Mouse (Mus musculus): Measurements from ENCODE around the gene Mab21l3. TPM values are rescaled to one million over a fixed set of nuclear protein-coding genes. Genes with fewer than 3 reads are reported as not detected.

Mab21l3 gene
- polyA plus RNA-seq, 1 experiment from 2014 or later = 0.35 TPM

DNA sequence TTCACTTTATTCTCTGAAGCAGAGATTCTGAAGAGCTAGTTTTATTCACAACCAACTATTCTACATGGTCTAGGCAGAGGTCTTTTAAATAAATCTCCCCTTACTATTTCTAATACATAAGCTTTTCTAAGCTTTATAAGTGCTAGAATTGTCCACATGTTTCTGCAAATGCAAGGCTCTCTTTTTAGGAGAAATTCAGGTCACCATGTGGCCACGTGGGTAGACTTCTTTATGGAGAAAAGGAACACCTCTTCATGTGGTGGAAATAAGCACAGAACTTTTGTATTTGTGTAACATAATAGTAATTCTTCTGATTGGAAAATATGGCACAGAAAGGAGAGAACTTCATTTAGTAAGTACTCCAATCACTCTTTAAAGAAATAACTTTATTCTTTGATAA, 5.3 kb upstream of the Mab21l3 start:
- 74% methylated on average over 1 of the region's 1 CpGs for WGBS
- no peak overlapping the region for H3K4me2 ChIP-seq (ENCODE audit: low read length)
- H3K27me3 ChIP-seq (replicated peaks; ENCODE audit: control insufficient read depth, insufficient read depth, low read length) = no peaks in the 10 kb centered on the region
- ATAC-seq = no peak
- H3K36me3 ChIP-seq (ENCODE audit: control insufficient read depth, insufficient read depth) = 0 out of 2 replicates have a peak, but pooled peaks cover 2% of the 10 kb centered on the region
- no peaks in the 10 kb centered on the region for H3K4me1 ChIP-seq (replicated peaks; ENCODE audit: control insufficient read depth, insufficient read depth, low read length)
- no peak overlapping the region for H3K27ac ChIP-seq (ENCODE audit: low read length)
- H3K9me3 ChIP-seq (ENCODE audit: control insufficient read depth, low read length) = no peaks in the 10 kb centered on the region
- no peak overlapping the region for H3K4me3 ChIP-seq (replicated peaks; ENCODE audit: low read length)
- H3K9ac ChIP-seq (replicated peaks; ENCODE audit: low read depth, low read length) = no peak overlapping the region

DNA sequence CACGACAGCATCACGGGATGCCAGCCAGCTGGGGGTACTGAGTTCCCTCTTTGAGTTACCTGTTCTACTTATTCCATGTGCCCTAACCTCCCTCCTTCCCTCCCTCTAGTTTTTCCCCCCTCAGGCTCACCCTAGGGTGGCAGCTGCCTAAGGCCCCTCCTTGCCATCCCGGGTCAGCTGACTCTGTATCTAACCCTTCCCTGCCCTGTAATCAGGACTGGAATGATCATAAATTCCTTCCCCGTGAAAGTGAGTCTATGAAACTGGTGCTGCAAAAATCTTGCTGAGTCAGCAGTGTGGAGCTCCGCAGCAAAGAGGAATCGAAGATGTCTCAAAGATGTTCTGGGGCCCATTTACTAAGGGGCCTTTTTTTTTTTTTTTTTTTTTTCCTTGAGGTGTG, 2.6 kb upstream of the Mab21l3 start:
- Histone ChIP-seq H3K9ac (replicated peaks; ENCODE audit: low read depth, low read length) (no peak overlapping the region), H3K4me3 (replicated peaks; ENCODE audit: low read length) (no peak overlapping the region), H3K9me3 (ENCODE audit: control insufficient read depth, low read length) (no peaks in the 10 kb centered on the region), H3K4me2 (ENCODE audit: low read length) (no peak overlapping the region), H3K36me3 (ENCODE audit: control insufficient read depth, insufficient read depth) (no peaks in the 10 kb centered on the region), H3K27me3 (replicated peaks; ENCODE audit: control insufficient read depth, insufficient read depth, low read length) (no peaks in the 10 kb centered on the region), H3K27ac (ENCODE audit: low read length) (no peak overlapping the region), H3K4me1 (replicated peaks; ENCODE audit: control insufficient read depth, insufficient read depth, low read length) (no peaks in the 10 kb centered on the region)
- 82% methylated on average over 6 of the region's 6 CpGs for WGBS
- no peak for ATAC-seq

DNA sequence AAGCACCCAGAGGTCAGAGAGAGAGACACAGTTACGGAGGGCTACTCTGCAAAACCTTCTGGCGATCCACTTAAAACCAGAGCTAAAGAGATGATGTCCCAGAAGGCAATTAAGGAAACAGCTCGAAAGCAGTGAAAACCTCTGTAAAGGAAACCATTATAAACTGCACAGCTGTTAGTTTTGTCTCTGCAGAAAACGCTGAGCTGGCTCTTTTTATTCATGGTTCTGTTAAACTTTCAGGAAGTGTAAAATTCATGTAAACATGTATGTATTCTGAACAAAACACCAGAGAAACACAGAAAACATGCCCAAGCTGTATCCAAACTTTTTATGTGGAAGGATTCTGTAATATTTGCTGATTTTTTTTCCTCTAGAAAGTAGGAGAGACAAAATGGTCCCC, 2.7 kb downstream of the Mab21l3 start:
- 68% methylated on average over 4 of the region's 4 CpGs for WGBS
- no peak for ATAC-seq
- no peaks in the 10 kb centered on the region for H3K4me1 ChIP-seq (replicated peaks; ENCODE audit: control insufficient read depth, insufficient read depth, low read length)

DNA sequence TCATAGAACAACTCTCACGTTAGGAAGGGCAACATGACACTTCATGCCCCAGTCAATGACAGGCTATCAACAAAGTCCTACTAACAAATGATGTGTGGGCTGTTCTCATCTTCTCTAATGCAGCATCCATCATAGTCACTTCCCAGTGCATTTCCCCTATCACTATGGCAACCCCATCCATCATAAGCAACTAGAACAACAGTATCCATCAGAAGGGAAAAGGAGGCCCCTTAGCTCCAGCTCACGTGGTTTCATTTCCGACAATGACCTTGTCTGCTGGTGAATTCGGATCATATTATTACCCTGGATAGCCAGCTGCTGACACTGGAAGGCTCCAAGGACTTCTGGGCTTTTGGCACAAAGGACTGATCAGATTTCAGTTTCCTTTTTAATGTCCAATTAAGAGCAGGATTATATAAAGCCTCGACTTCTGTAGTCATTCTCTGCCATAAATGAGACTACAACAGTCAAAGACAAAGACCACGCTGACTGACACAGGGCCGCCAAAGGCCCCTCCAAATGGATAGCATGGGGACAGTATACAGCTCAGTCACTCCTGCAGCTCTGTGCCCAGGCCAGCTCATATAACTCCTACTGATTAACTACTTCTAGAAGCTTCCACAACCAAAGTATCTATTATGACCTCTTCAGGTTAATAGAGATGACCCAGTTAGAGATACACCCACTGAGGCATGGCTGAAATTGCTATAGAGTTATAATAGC, 6.2 kb downstream of the Mab21l3 start:
- Histone ChIP-seq H3K4me1 (replicated peaks; ENCODE audit: control insufficient read depth, insufficient read depth, low read length) (no peaks in the 10 kb centered on the region), H3K4me2 (ENCODE audit: low read length) (no peak overlapping the region), H3K9ac (replicated peaks; ENCODE audit: low read depth, low read length) (no peak overlapping the region), H3K4me3 (replicated peaks; ENCODE audit: low read length) (no peak overlapping the region), H3K36me3 (ENCODE audit: control insufficient read depth, insufficient read depth) (no peaks in the 10 kb centered on the region), H3K27me3 (replicated peaks; ENCODE audit: control insufficient read depth, insufficient read depth, low read length) (no peaks in the 10 kb centered on the region), H3K27ac (ENCODE audit: low read length) (no peak overlapping the region), H3K9me3 (ENCODE audit: control insufficient read depth, low read length) (no peaks in the 10 kb centered on the region)
- no peak for ATAC-seq
- 69% methylated on average over 7 of the region's 7 CpGs for WGBS

More for the DNA sequence above, 2.7 kb downstream of the Mab21l3 start:
- H3K27ac ChIP-seq (ENCODE audit: low read length) = no peak overlapping the region
- no peaks in the 10 kb centered on the region for H3K9me3 ChIP-seq (ENCODE audit: control insufficient read depth, low read length)
- H3K4me3 ChIP-seq (replicated peaks; ENCODE audit: low read length) = no peak overlapping the region
- H3K4me2 ChIP-seq (ENCODE audit: low read length) = no peak overlapping the region
- no peak overlapping the region for H3K9ac ChIP-seq (replicated peaks; ENCODE audit: low read depth, low read length)
- H3K27me3 ChIP-seq (replicated peaks; ENCODE audit: control insufficient read depth, insufficient read depth, low read length) = no peaks in the 10 kb centered on the region
- H3K36me3 ChIP-seq (ENCODE audit: control insufficient read depth, insufficient read depth) = no peaks in the 10 kb centered on the region

DNA sequence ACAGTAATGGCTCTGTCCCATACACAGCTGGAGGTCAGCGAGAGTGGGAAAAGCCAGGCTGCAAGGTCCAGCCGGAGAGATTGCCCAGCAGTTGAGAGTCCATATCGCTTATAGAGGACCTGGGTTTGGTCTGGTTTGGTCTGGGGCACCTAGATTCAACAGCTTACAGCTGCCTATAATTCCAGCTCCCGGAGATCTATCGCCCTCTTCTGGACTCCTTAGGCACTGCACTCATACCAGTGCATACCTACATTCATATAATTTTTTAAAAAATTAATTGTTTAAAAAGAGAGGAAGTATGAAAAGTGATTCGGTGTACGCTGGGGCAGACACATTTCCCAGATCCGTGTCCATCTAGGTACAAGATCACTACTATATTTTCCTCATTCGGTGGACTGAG, 9.4 kb downstream of the Mab21l3 start:
- 87% methylated on average over 9 of the region's 9 CpGs for WGBS
- Histone ChIP-seq H3K9ac (replicated peaks; ENCODE audit: low read depth, low read length) (no peak overlapping the region), H3K36me3 (ENCODE audit: control insufficient read depth, insufficient read depth) (no peaks in the 10 kb centered on the region), H3K4me3 (replicated peaks; ENCODE audit: low read length) (no peak overlapping the region), H3K4me2 (ENCODE audit: low read length) (no peak overlapping the region), H3K9me3 (ENCODE audit: control insufficient read depth, low read length) (no peaks in the 10 kb centered on the region), H3K27ac (ENCODE audit: low read length) (no peak overlapping the region), H3K27me3 (replicated peaks; ENCODE audit: control insufficient read depth, insufficient read depth, low read length) (no peaks in the 10 kb centered on the region), H3K4me1 (replicated peaks; ENCODE audit: control insufficient read depth, insufficient read depth, low read length) (peaks cover 10% of the 10 kb centered on the region; the same call in 1 of the 2 replicates)
- ATAC-seq = no peak

DNA sequence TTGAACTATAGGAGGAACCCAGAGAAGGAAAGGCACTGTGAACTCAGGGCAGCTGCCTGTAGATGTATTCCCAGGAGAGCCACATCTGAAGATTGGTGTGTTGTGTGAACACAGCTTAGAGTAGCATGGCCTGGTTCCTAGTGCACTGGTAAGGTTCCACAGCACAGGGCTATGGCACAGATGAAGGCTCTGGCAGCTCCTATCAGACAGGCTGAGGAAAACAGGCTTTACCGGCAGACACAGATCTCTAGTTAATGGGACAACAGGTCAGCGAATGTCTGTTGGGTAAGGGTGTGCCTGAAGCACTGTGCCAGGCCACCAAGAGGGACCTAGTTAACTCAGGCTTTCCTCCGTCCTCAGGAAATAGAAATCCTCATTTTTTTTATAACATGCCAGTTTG, 11.8 kb downstream of the Mab21l3 start:
- H3K4me2 ChIP-seq (ENCODE audit: low read length) = no peak overlapping the region
- 86% methylated on average over 3 of the region's 3 CpGs for WGBS
- ATAC-seq = no peak

DNA sequence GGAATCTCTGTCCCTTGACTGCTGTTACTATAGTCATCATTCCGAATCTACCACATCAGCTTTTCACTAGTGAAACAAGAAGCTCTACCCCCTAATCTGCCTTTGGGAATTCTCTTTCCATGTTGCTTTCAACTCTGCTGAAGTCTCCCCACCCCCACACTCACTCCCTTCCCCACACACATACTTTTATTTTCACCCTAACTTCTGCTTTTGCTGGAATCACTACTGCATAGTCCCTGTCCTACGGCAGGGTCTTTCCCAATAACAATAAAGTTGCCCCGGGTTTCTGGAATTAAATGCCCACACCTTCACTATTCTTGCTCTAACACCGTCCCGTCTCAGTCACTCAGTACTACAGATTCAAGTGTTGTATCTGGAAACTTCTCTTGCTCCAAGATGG, 12.2 kb downstream of the Mab21l3 start:
- H3K27me3 ChIP-seq (replicated peaks; ENCODE audit: control insufficient read depth, insufficient read depth, low read length) = no peaks in the 10 kb centered on the region
- WGBS = 74% methylated on average over 5 of the region's 5 CpGs
- ATAC-seq = no peak
- H3K36me3 ChIP-seq (ENCODE audit: control insufficient read depth, insufficient read depth) = no peaks in the 10 kb centered on the region
- H3K4me3 ChIP-seq (replicated peaks; ENCODE audit: low read length) = no peak overlapping the region
- no peak overlapping the region for H3K9ac ChIP-seq (replicated peaks; ENCODE audit: low read depth, low read length)
- peak overlapping the region; percentile 28 for H3K4me2 ChIP-seq (ENCODE audit: low read length)
- H3K4me1 ChIP-seq (replicated peaks; ENCODE audit: control insufficient read depth, insufficient read depth, low read length) = peaks cover 10% of the 10 kb centered on the region; the same call in 1 of the 2 replicates
- no peak overlapping the region for H3K27ac ChIP-seq (ENCODE audit: low read length)
- H3K9me3 ChIP-seq (ENCODE audit: control insufficient read depth, low read length) = no peaks in the 10 kb centered on the region

More for the DNA sequence above, 11.8 kb downstream of the Mab21l3 start:
- no peak overlapping the region for H3K4me3 ChIP-seq (replicated peaks; ENCODE audit: low read length)
- no peak overlapping the region for H3K9ac ChIP-seq (replicated peaks; ENCODE audit: low read depth, low read length)
- H3K9me3 ChIP-seq (ENCODE audit: control insufficient read depth, low read length) = no peaks in the 10 kb centered on the region
- H3K27me3 ChIP-seq (replicated peaks; ENCODE audit: control insufficient read depth, insufficient read depth, low read length) = no peaks in the 10 kb centered on the region
- H3K36me3 ChIP-seq (ENCODE audit: control insufficient read depth, insufficient read depth) = no peaks in the 10 kb centered on the region
- peaks cover 10% of the 10 kb centered on the region; the same call in 1 of the 2 replicates for H3K4me1 ChIP-seq (replicated peaks; ENCODE audit: control insufficient read depth, insufficient read depth, low read length)
- H3K27ac ChIP-seq (ENCODE audit: low read length) = no peak overlapping the region

DNA sequence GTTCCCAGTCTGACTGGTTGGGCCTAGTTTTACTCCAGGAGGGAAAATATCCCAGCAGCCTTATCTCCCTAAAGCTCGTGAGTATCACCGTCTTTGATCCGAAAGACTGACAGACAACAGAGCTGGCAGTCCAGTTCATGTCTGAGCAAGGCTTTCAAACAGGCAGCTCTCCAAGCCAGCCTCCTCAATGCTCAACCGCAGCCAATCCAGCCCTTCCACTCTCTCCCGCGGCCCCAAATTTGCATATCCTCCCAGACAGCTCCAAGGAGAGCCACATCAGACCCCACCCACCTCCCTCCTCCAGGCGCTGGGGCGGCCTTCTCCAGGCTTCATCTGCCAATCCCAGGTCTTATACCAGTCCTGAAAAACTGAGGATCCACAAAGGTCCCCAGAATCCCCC, 12.7 kb downstream of the Mab21l3 start:
- H3K9ac ChIP-seq (replicated peaks; ENCODE audit: low read depth, low read length) = no peak overlapping the region
- WGBS = 1% methylated on average over 8 of the region's 8 CpGs

DNA sequence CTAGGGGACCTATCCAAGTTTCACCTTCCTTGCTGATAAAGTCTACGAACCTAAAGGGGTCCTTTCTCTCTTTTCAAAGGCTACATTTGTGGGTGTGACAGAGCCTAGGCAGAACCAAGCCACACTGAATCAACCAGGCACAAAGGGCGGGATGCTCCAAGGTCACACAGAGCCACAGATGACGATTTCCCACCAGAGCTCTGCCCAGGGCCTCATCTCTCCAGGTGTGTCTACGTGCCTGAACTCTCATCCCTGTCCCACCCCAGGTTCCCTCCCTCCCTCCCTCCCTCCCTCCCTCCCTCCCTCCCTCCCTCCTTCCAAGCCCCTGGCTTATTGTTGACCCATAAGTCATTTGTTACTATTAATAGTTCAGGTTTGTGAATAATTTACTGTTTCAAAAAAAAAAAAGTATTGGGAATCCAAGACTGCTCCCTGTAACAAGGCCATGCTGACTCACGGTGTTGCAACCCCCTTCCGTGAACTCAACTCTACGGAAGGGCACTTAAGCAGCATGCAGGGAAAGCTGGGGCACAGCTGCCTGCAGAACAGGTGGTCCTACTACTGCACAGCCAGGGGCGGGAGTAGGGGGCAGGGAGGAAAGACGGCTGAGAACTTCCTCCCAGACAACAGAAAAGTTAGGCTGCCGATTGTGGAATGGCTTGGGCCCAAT, 17.4 kb downstream of the Mab21l3 start:
- Histone ChIP-seq H3K27me3 (replicated peaks; ENCODE audit: control insufficient read depth, insufficient read depth, low read length) (no peaks in the 10 kb centered on the region), H3K4me2 (ENCODE audit: low read length) (no peak overlapping the region), H3K4me1 (replicated peaks; ENCODE audit: control insufficient read depth, insufficient read depth, low read length) (peaks cover 10% of the 10 kb centered on the region; the same call in 1 of the 2 replicates), H3K9ac (replicated peaks; ENCODE audit: low read depth, low read length) (no peak overlapping the region), H3K27ac (ENCODE audit: low read length) (no peak overlapping the region), H3K9me3 (ENCODE audit: control insufficient read depth, low read length) (no peaks in the 10 kb centered on the region), H3K36me3 (ENCODE audit: control insufficient read depth, insufficient read depth) (no peaks in the 10 kb centered on the region), H3K4me3 (replicated peaks; ENCODE audit: low read length) (no peak overlapping the region)
- WGBS = 35% methylated on average over 10 of the region's 10 CpGs
- ATAC-seq = no peak

More for the DNA sequence above, 12.7 kb downstream of the Mab21l3 start:
- Histone ChIP-seq H3K4me2 (ENCODE audit: low read length) (peak overlapping the region; percentile 28), H3K27ac (ENCODE audit: low read length) (no peak overlapping the region), H3K36me3 (ENCODE audit: control insufficient read depth, insufficient read depth) (no peaks in the 10 kb centered on the region), H3K4me3 (replicated peaks; ENCODE audit: low read length) (no peak overlapping the region), H3K9me3 (ENCODE audit: control insufficient read depth, low read length) (no peaks in the 10 kb centered on the region), H3K4me1 (replicated peaks; ENCODE audit: control insufficient read depth, insufficient read depth, low read length) (peaks cover 10% of the 10 kb centered on the region; the same call in 1 of the 2 replicates), H3K27me3 (replicated peaks; ENCODE audit: control insufficient read depth, insufficient read depth, low read length) (no peaks in the 10 kb centered on the region)
- ATAC-seq = peak; percentile 98

All from forebrain, embryonic 16.5 days (tissue).